Mouse (Mus musculus) naive thymus-derived CD4-positive, alpha-beta T cell, adult 2 months (primary cell): ENCODE measurements around the gene Rapgef2.
"Not testable (repeated sequence)": the region's sequence is repeated elsewhere in the genome, so short reads cannot be mapped to it uniquely, and the experiment has no call there.

Source experiments
- DNase-seq: peaks from one replicate; pipeline ENCODE4 v3.0.0-alpha.2; 2011; ENCODE audit warnings: low read depth

Rapgef2 gene

DNA sequence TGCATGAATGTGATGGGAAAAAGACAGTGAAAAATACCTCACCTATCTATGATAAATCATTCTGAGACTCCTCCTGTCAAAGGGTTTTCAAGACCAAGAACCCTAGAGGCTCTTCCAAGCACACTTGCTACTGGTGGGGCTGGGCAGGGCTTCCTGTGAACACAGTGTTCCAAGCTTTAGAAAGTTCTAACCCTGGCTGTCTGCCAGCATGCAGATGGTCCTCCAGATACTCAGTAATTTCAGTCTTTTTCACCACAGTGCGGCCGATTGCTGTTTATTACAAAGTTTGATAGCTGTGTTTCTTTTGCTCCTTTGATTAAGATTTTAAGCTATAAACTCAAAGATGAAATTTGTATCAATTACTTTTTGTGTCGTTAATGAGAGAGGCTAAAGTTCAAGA is 83.1 kb downstream of the Rapgef2 start:
- peak; percentile 44 for DNase-seq

- peak; percentile 84 for DNase-seq
Observed at GRCm38 (mm10) chr3:79202275-79203153, 83.8 kb downstream of the Rapgef2 start.

DNA sequence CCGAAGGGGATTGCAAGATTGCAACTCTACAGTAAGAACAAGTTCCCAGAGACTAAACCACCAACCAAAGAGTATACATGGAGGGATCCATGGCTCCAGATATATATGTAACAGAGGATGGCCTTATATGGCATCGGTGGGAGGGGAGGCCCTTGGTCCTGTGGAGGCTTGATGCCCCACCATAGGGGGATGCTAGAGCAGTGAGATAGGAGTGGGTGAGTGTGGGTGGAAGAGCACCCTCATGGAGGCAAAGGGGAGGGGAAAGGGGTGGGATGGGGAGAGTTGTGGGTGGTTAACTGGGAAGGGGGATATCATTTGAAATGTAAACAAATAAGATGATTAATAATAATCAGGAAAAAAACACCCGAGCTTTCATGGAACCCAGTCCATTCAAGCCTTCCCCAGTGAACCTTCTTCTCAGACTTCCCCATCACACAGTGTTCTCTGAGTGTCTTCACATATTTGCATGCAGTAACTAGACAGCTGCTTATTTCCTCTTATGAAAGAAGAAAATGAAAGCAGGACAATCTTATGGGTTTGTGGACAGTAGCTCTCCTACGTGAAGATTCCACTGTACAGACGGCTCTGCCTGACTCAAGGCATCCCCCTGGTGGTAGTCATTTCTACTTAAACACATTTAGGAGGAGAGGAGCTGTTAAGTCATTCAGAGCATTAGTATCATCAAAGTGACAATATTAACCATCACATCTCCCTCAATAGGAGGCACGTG is 89.4 kb downstream of the Rapgef2 start:
- DNase-seq = peak; percentile 90

GRCm38 (mm10) chr3:79195280-79195679 is 91.0 kb downstream of the Rapgef2 start:
- no peak for DNase-seq

DNA sequence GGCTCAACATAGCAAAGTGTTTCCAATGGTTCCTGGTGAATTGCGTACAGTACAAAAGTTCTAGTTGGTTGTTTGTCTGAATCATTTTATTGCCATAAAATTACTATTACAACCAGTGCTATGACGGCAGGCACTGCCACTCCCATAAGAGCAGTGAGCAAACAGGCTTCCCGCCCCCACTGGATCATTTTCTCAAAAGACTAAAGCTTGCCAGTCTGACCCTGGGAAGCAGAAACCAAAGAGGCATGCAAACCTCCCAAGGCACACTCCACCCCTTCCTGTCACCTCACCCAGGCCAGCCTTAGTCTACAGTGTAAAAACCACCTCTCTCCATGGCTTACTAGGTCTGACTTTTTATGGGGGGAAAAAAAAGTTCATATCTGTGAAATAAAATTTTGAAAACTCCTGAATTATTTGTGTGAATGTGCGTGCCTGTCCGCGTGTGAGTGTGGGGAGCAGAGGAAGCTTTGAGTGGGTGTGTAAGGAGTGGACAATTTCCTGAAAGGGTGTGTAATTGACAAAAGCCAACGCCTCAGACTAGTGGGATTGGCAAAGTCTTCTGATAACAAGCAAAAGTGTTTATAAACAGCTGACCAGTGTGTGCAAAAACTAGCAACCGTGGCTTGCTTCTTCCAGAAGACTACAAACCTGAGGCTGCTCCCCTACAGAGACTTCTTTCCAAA is 92.1 kb downstream of the Rapgef2 start:
- peak; percentile 52 for DNase-seq

GRCm38 (mm10) chr3:79193001-79193400 is 93.3 kb downstream of the Rapgef2 start:
- no peak for DNase-seq

- no peak for DNase-seq
Observed at GRCm38 (mm10) chr3:79191981-79192380, 94.3 kb downstream of the Rapgef2 start.

DNA sequence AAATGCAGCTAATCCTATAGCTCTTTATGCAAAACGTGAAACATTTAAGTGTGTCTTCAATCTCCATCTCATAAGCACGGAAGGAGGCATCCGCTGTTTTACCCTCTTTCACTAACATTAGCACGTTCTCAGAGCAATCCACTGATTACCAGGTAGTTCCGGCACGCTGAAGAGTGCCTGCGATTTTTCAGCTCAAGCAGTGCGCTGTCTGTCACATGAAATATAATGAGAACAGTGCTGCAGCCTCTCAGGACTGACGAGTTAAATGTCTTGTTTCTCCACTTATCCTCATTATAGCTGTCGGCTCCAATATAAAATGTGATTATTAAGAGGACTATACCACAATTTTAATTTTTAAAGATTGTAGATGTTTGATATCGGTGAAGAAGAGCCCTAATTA is 94.8 kb downstream of the Rapgef2 start:
- DNase-seq = no peak

DNA sequence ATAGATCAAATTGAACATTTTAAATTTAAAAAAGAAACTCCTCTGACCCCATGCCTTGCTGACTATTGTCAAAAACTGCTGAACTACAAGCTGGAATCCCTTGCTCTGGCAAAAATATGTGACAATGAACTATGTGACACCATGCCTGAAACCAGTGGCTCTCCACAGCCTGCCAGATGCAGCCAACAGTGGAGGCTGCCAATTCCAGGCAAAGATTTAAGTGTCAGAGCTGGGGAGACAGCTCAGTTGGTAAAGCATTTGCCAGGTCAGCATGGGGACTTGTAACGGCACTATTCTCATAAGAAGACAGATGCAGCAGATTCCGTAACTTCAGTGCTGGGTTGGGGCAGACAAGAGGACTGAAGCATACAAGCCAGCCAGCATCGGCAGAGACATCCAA is 95.9 kb downstream of the Rapgef2 start:
- no peak for DNase-seq

- DNase-seq = no peak
Observed at GRCm38 (mm10) chr3:79187912-79188311, 98.4 kb downstream of the Rapgef2 start.

DNA sequence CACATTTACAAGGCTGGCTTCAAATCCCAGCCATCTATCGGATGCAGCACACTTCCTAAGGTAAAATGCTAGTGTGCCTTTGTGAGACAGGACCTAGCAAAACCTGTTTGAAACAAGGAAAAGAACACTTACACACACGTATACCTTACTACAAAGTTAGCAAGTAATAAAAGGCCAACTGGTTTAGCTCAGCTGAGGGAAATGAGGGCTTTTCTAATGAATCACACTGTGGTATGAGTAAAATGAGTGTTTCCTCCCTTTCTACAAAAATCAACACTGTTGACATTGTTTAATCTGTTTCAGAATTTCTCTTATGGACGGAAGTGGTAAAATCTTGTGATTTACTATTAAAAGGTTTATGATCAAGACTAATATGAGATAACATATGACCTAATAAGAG is 104.0 kb downstream of the Rapgef2 start:
- DNase-seq = no peak

DNA sequence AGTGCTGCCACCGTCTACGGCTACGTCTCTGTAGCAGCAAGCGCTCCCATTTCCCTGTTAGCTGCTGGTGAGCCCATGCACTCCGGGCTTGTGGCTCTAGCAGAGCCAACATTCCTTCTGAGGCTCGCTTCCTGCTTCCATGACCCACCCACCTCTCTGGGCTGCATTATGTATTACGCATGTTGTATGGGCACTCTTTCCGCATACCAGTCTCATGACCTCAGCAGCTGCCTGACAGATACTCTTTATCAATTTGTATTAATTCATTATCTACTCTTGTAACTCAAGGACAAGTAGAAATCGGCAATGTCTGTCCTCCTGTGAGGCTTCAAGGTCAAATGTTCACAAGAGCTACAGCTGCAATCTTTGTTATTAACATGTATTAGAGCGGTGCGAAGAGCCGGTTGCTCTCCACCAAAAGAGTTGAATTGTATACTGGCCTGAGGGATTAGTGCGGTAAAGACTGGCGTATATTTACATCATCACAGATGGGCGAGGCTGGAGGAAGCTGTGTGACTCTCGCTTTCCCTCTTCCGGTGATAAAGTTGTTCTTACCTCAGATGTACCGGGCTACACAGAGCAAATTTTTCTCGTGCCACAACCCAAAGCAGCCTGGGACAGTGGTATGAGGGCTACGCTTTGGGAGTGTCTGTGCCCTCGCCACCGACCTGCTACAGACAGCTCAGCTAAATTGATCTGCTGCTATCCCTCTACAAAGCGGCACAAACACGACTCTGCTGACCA is 104.9 kb downstream of the Rapgef2 start:
- DNase-seq = peak; percentile 76

DNA sequence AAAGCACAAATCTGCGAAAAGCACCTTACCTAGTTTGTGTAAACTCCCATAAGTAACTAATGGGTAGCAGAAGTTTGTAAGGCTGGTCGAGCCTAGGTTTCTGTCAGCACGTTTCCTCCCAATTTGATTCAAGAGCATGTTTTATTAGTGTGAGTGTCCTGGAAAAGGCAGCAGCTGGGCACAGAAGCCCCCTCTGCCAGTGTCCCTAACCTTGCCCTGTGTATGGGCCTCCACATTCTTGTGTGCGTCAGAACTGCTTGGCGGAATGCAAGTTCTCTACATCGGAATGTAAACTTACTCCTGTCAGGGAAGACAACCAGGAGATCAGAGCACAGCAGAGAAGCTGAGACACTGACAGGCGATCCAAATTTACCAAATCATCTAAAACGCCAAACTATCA is 106.2 kb downstream of the Rapgef2 start:
- no peak for DNase-seq

GRCm38 (mm10) chr3:79179499-79180053 is 106.7 kb downstream of the Rapgef2 start:
- no peak for DNase-seq

- DNase-seq = peak; percentile 36
Observed at GRCm38 (mm10) chr3:79178708-79179107, 107.6 kb downstream of the Rapgef2 start.

GRCm38 (mm10) chr3:79178070-79178469 is 108.2 kb downstream of the Rapgef2 start:
- peak; percentile 77 for DNase-seq

DNA sequence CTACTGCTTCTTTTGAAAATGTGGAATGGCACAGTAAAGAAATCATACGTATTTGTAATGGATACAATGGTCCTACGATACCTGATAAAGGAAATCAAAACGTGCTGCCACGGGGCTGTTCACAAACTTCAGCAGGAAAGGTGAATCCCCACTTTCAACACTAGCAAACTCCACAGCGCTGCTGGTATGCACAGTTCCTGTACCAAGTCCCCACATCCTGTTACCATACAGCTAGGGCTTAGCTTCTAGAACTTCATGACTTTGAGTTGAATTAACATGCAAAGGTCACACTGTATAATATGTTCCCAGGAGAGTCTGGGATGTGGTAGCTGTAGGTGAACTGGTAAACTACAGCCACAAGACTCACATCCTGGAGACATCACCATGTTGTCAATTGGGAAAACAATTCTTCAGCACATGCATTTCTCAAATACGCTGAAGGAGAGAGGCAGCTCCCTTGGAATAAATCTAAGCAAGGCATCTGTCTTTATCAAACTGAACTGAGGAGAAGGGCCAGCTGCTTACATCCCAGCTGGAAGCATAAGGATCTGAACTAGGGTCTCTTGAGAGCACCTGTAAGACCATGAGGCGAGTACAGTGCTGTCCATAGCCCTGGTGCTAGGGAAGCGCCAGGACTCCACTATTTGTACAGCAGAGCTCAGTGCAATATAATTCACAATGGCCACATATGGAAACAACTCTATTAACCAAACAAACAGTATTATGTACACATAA is 109.0 kb downstream of the Rapgef2 start:
- DNase-seq = peak; percentile 82

DNA sequence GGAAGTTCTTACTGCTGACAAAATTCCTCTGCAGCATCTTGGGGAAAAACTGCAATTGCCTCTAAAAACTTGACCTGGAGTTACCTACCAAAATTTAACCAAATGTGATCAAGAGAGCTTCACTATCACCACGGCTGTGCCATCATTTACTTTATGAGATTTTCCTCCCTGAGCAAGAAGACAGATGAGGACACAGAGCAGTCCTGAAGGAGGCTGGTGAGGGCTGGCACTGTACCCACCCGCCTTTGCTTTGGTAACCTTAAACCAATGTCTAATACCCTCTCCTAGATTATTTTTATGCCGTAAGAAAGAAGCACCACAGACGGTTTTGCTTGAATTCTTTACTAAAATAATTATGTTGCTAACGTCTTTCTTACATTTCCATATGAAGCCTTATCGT is 112.1 kb downstream of the Rapgef2 start:
- no peak for DNase-seq

DNA sequence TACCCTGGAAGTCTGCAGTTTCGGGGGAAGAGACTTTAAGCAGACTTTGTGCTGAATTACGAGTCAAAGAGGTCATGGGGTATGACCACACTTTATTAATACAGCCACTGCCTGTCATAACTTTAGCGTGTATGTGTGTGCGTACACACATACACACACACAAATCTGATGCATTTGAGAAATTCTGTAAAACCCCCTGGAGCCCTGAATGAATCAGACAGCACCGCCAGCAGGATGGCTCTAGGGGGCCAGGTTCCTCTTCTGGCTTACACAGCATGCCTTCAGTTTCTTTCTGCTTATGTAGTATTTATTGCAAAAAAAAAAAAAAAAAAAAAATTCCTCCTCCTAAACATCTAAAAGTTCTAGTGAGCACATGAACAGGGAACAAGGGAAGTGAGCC is 113.0 kb downstream of the Rapgef2 start:
- DNase-seq = no peak

DNA sequence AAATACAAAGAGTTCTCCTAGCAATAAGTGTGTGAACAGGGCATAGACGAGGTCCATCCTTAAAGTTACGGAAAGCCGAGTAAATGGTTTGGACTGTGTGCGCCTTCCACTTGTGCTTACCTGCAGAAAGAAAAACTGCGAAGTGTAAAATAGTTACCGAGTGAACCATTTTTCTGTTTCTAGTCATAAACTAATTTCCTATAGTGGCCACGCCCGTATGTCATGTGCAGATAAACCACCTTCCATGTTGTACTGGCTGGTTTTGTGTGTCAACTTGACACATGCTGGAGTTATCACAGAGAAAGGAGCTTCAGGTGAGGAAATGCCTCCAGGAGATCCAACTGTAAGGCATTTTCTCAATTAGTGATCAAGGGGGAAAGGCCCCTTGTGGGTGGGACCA is 115.2 kb downstream of the Rapgef2 start:
- DNase-seq = not testable (repeated sequence)
